Mouse (Mus musculus) frontal cortex, adult (tissue): ENCODE data around the gene Rarres2.

ENCODE experiments used
- ATAC-seq: cut with Nextera tagmentation; 2 replicates; pipeline ENCODE4 v1.9.2; 2017; ENCODE audit warnings: mild to moderate bottlenecking, moderate library complexity, mixed read lengths; ENCODE audit not compliant: low TSS enrichment

The Rarres2 gene

GRCm38 (mm10) chr6:48572572-48573061 lies at the start of gene Rarres2:
TSS of gene Rarres2 (minus strand) at chr6:48572789.
- no peak for ATAC-seq

GRCm38 (mm10) chr6:48620031-48620430 lies 47.4 kb upstream of the Rarres2 start:
- no peak for ATAC-seq

- no peak for ATAC-seq
These were observed 42.2 kb upstream of the Rarres2 start for GRCm38 (mm10) chr6:48614756-48615155.

GRCm38 (mm10) chr6:48613464-48613863 lies 40.9 kb upstream of the Rarres2 start:
- no peak for ATAC-seq

GRCm38 (mm10) chr6:48610657-48611056 lies 38.1 kb upstream of the Rarres2 start:
- no peak for ATAC-seq

GRCm38 (mm10) chr6:48609512-48609911 lies 36.9 kb upstream of the Rarres2 start:
- ATAC-seq = no peak

- ATAC-seq = no peak
These were observed 35.5 kb upstream of the Rarres2 start for GRCm38 (mm10) chr6:48608124-48608523.

- ATAC-seq = peak; percentile 53
These were observed 29.6 kb upstream of the Rarres2 start for GRCm38 (mm10) chr6:48602080-48602741.

- peak; percentile 92 for ATAC-seq
These were observed 28.9 kb upstream of the Rarres2 start, which contains the start of gene Zfp775 for GRCm38 (mm10) chr6:48601271-48602079. TSS of gene Zfp775 (plus strand) at chr6:48602063.

GRCm38 (mm10) chr6:48600594-48600993 lies 28.0 kb upstream of the Rarres2 start:
- no peak for ATAC-seq

GRCm38 (mm10) chr6:48597233-48597625 lies 24.6 kb upstream of the Rarres2 start:
- no peak for ATAC-seq

GRCm38 (mm10) chr6:48596545-48597232 lies 24.1 kb upstream of the Rarres2 start:
- ATAC-seq = no peak

- ATAC-seq = peak; percentile 21; the same call in 1 of the 2 replicates
These were observed 22.7 kb upstream of the Rarres2 start for GRCm38 (mm10) chr6:48595278-48595677.

GRCm38 (mm10) chr6:48594043-48594738 lies 21.6 kb upstream of the Rarres2 start:
- peak; percentile 38 for ATAC-seq

GRCm38 (mm10) chr6:48593158-48594042 lies 20.8 kb upstream of the Rarres2 start, which contains the start of the genes Repin1 and Gm44965:
TSS of gene Repin1 (plus strand) at chr6:48593883.
TSS of gene Gm44965 (plus strand) at chr6:48593941.
- ATAC-seq = peak; percentile 56

GRCm38 (mm10) chr6:48591871-48592270 lies 19.3 kb upstream of the Rarres2 start:
- no peak for ATAC-seq

- ATAC-seq = no peak
These were observed 18.7 kb upstream of the Rarres2 start for GRCm38 (mm10) chr6:48591221-48591845.

- ATAC-seq = peak; percentile 14; the same call in 1 of the 2 replicates
These were observed 16.7 kb upstream of the Rarres2 start, which contains the start of gene Gm45021 for GRCm38 (mm10) chr6:48589194-48589750. TSS of gene Gm45021 (plus strand) at chr6:48589610.

GRCm38 (mm10) chr6:48582037-48582436 lies 9.4 kb upstream of the Rarres2 start:
- ATAC-seq = peak; percentile 75
